In genomic region chr9:107340267-107340859, GRCm38 (mm10) we compare ENCODE assay signal across 8 mouse cellular contexts. TPM values are rescaled to one million over a fixed set of nuclear protein-coding genes. Genes with fewer than 3 reads are reported as not detected.
DNase-seq lines count a peak whose midpoint lies in the region; ATAC-seq lines count a peak whose summit lies in the region.

TSS of gene 6430571L13Rik (plus strand) at chr9:107340602.

- under 1% methylated on average over 34 of the region's 34 CpGs for WGBS in embryonic facial prominence, embryonic 13.5 days
- under 1% methylated on average over 34 of the region's 34 CpGs for WGBS in heart, embryonic 10.5 days
- 1% methylated on average over 34 of the region's 34 CpGs for WGBS in kidney, embryonic 15.5 days

- peaks cover 24% of the 10 kb centered on the region for H3K4me1 ChIP-seq in embryonic facial prominence, embryonic 13.5 days
- H3K4me1 ChIP-seq in heart, embryonic 10.5 days: peaks cover 17% of the 10 kb centered on the region
- peaks cover 26% of the 10 kb centered on the region for H3K4me1 ChIP-seq in kidney, embryonic 15.5 days

- peak within 1 kb of the TSS; percentile 67 for H3K4me2 ChIP-seq in embryonic facial prominence, embryonic 13.5 days
- H3K4me2 ChIP-seq in kidney, embryonic 15.5 days: peak within 1 kb of the TSS; percentile 91

- ATAC-seq in embryonic facial prominence, embryonic 13.5 days (ENCODE audit: insufficient number of reproducible peaks, insufficient read depth, low FRiP score, low TSS enrichment, low read depth): peak; percentile 90
- peak; percentile 94 for ATAC-seq in kidney, embryonic 15.5 days (replicated peaks; ENCODE audit: low FRiP score)
- ATAC-seq in monocyte, adult 5-6 weeks (replicated peaks; ENCODE audit: insufficient number of reproducible peaks, low FRiP score, low TSS enrichment, poor library complexity, severe bottlenecking): peak; percentile 78

- no peaks in the 10 kb centered on the region for H3K9me3 ChIP-seq in embryonic facial prominence, embryonic 13.5 days
- no peaks in the 10 kb centered on the region for H3K9me3 ChIP-seq in heart, embryonic 10.5 days
- no peaks in the 10 kb centered on the region for H3K9me3 ChIP-seq in kidney, embryonic 15.5 days (replicated peaks)

- peaks cover 10% of the 10 kb centered on the region; the same call in 1 of the 2 replicates for H3K27me3 ChIP-seq in embryonic facial prominence, embryonic 13.5 days
- peaks cover 34% of the 10 kb centered on the region for H3K27me3 ChIP-seq in heart, embryonic 10.5 days (ENCODE audit: insufficient read depth, poor library complexity, severe bottlenecking)
- H3K27me3 ChIP-seq in kidney, embryonic 15.5 days: peaks cover 17% of the 10 kb centered on the region

- H3K9ac ChIP-seq in embryonic facial prominence, embryonic 13.5 days: peak within 1 kb of the TSS; percentile 76
- peak within 1 kb of the TSS; percentile 65 for H3K9ac ChIP-seq in kidney, embryonic 15.5 days

- no peaks in the 10 kb centered on the region for H3K36me3 ChIP-seq in embryonic facial prominence, embryonic 13.5 days
- no peaks in the 10 kb centered on the region for H3K36me3 ChIP-seq in heart, embryonic 10.5 days
- H3K36me3 ChIP-seq in kidney, embryonic 15.5 days: no peaks in the 10 kb centered on the region

- no peak within 1 kb of the TSS for H3K27ac ChIP-seq in embryonic facial prominence, embryonic 13.5 days
- peak within 1 kb of the TSS; percentile 82 for H3K27ac ChIP-seq in heart, embryonic 10.5 days
- no peak within 1 kb of the TSS for H3K27ac ChIP-seq in kidney, embryonic 15.5 days

- DNase-seq in 3T3-L1 (ENCODE audit: low read depth, low spot score) (peak; percentile 88), liver (peak; percentile 91)
- peak; percentile 95 to 97 for DNase-seq in adrenal gland, postnatal 36 days
- DNase-seq in heart, embryonic 10.5 days (ENCODE audit: low spot score): peak; percentile 95
- DNase-seq in spleen, postnatal 4 days (ENCODE audit: low spot score in 2 of 2): peak; percentile 82 to 90

- H3K4me3 ChIP-seq in embryonic facial prominence, embryonic 13.5 days: peak within 1 kb of the TSS; percentile 65
- peak within 1 kb of the TSS; percentile 82 for H3K4me3 ChIP-seq in heart, embryonic 10.5 days
- H3K4me3 ChIP-seq in kidney, embryonic 15.5 days (replicated peaks): peak within 1 kb of the TSS; percentile 64

RNA-seq across cellular contexts. Expression of gene 6430571L13Rik, which starts in this region (rescaled TPM):
- 1 to 10 TPM; 1.2 to 1.3 TPM for total RNA-seq in adrenal gland, postnatal 36 days (2021)
- 1.2 and 1.5 TPM in 2 replicates for polyA plus RNA-seq in embryonic facial prominence, embryonic 13.5 days (2015; fragmentation: Nextera tagmentation; extraction: Ambion mirVana)
- 0.74 and 1.2 TPM in 2 replicates for polyA plus RNA-seq in heart, embryonic 10.5 days (2016; fragmentation: Nextera tagmentation; extraction: Ambion mirVana)
- polyA plus RNA-seq in kidney, embryonic 15.5 days (2015; fragmentation: Nextera tagmentation; extraction: Ambion mirVana): 0.81 and 0.90 TPM in 2 replicates
- total RNA-seq in monocyte, adult 5-6 weeks (2017): not detected in 3 replicates

Comparison
In these comparisons a context has a peak if more than half of its experiments do, and no peak if none do; other contexts are left out.
1. Peak in ATAC-seq, H3K4me3 ChIP-seq, H3K9ac ChIP-seq and H3K4me2 ChIP-seq in kidney, embryonic 15.5 days; RNA of the gene not detected or under 1 TPM.
2. Peak in ATAC-seq in monocyte, adult 5-6 weeks; RNA of the gene not detected or under 1 TPM.